Mouse (Mus musculus) forebrain, embryonic 10.5 days (tissue): ENCODE data around the gene Gm5105. TPM values are rescaled to one million over a fixed set of nuclear protein-coding genes. Genes with fewer than 3 reads are reported as not detected.

Source experiments
- DNase-seq: peaks from one replicate; pipeline ENCODE4 v3.0.0-alpha.2; 2017; ENCODE audit warnings: low spot score; ENCODE audit errors: extremely low spot score
- H3K27ac ChIP-seq: fragments of 300-500 bp; sonication (generic); 2 replicates; pipeline ENCODE4 v1.5.1; 2016; ENCODE audit warnings: mild to moderate bottlenecking
- H3K27me3 ChIP-seq: fragments of 300-500 bp; sonication (generic); 2 replicates; pipeline ENCODE4 v1.6.1; 2016; ENCODE audit warnings: mild to moderate bottlenecking; ENCODE audit not compliant: poor library complexity, severe bottlenecking
- H3K36me3 ChIP-seq: fragments of 300-500 bp; sonication (generic); replicated peaks from 2 replicates; pipeline ENCODE4 v1.6.1; 2016; ENCODE audit warnings: mild to moderate bottlenecking, moderate library complexity
- H3K4me1 ChIP-seq: fragments of 300-500 bp; sonication (generic); 2 replicates; pipeline ENCODE4 v1.6.1; 2016
- H3K4me3 ChIP-seq: fragments of 300-500 bp; sonication (generic); 2 replicates; pipeline ENCODE4 v1.5.1; 2016; ENCODE audit warnings: mild to moderate bottlenecking, moderate library complexity
- H3K9me3 ChIP-seq: fragments of 300-500 bp; sonication (generic); 2 replicates; pipeline ENCODE4 v1.6.1; 2016; ENCODE audit warnings: mild to moderate bottlenecking, moderate library complexity
- WGBS: fragments of 180-500 bp; shearing (Covaris S2); methylation state at CpG from one replicate; pipeline ENCODE4 v1.1.7; 2016; 5-methylcytosine and 5-hydroxymethylcytosine counted together
- polyA plus RNA-seq: library from polyadenylated mRNA; unstranded; fragments of >200 nt; fragmentation: Nextera tagmentation; extraction: Ambion mirVana; gene quantifications from 2 replicates; pipeline ENCODE4 v1.2.1, GENCODE M21; 2016

The Gm5105 gene
- polyA plus RNA-seq, 1 experiment from 2014 or later, result not detected

- H3K27ac ChIP-seq, result no peak overlapping the region
- H3K4me3 ChIP-seq, result no peak overlapping the region
- no peaks in the 10 kb centered on the region for H3K27me3 ChIP-seq
- no peaks in the 10 kb centered on the region for H3K9me3 ChIP-seq
- no peaks in the 10 kb centered on the region for H3K36me3 ChIP-seq
- DNase-seq, result no peak
- H3K4me1 ChIP-seq, result peaks cover 4% of the 10 kb centered on the region; the same call in 1 of the 2 replicates
- 94% methylated on average over 1 of the region's 1 CpGs for WGBS
These were observed 16.0 kb upstream of the Gm5105 start for GRCm38 (mm10) chr3:138083073-138083637.

- H3K4me3 ChIP-seq, result no peak overlapping the region
- no peaks in the 10 kb centered on the region for H3K27me3 ChIP-seq
- no peaks in the 10 kb centered on the region for H3K36me3 ChIP-seq
- H3K4me1 ChIP-seq, result peaks cover under 1% of the 10 kb centered on the region; the same call in 1 of the 2 replicates
- 90% methylated on average over 1 of the region's 1 CpGs for WGBS
- DNase-seq, result no peak
- no peaks in the 10 kb centered on the region for H3K9me3 ChIP-seq
- H3K27ac ChIP-seq, result no peak overlapping the region
These were observed 11.5 kb upstream of the Gm5105 start for GRCm38 (mm10) chr3:138078701-138079100.

- WGBS, result 85% methylated on average over 11 of the region's 11 CpGs
These were observed 10.5 kb upstream of the Gm5105 start for GRCm38 (mm10) chr3:138077476-138078340.

GRCm38 (mm10) chr3:138075209-138075608 is 8.0 kb upstream of the Gm5105 start:
- WGBS, result 84% methylated on average over 8 of the region's 8 CpGs

More at GRCm38 (mm10) chr3:138077476-138078340, 10.5 kb upstream of the Gm5105 start:
- DNase-seq, result no peak
- H3K27me3 ChIP-seq, result no peaks in the 10 kb centered on the region
- H3K27ac ChIP-seq, result no peak overlapping the region
- H3K4me3 ChIP-seq, result no peak overlapping the region
- no peaks in the 10 kb centered on the region for H3K36me3 ChIP-seq
- H3K9me3 ChIP-seq, result no peaks in the 10 kb centered on the region
- H3K4me1 ChIP-seq, result no peaks in the 10 kb centered on the region

GRCm38 (mm10) chr3:138074214-138074613 is 7.0 kb upstream of the Gm5105 start:
- WGBS, result 93% methylated on average over 1 of the region's 1 CpGs

More at GRCm38 (mm10) chr3:138075209-138075608, 8.0 kb upstream of the Gm5105 start:
- no peaks in the 10 kb centered on the region for H3K27me3 ChIP-seq
- peaks cover 14% of the 10 kb centered on the region for H3K4me1 ChIP-seq
- no peak overlapping the region for H3K4me3 ChIP-seq
- H3K27ac ChIP-seq, result no peak overlapping the region
- no peak for DNase-seq
- no peaks in the 10 kb centered on the region for H3K36me3 ChIP-seq
- no peaks in the 10 kb centered on the region for H3K9me3 ChIP-seq

GRCm38 (mm10) chr3:138071476-138072073 is 4.4 kb upstream of the Gm5105 start:
- H3K27ac ChIP-seq, result no peak overlapping the region
- no peaks in the 10 kb centered on the region for H3K36me3 ChIP-seq
- no peak overlapping the region for H3K4me3 ChIP-seq
- WGBS, result 84% methylated on average over 10 of the region's 10 CpGs
- peaks cover 12% of the 10 kb centered on the region; the same call in 1 of the 2 replicates for H3K27me3 ChIP-seq
- 0 out of 2 replicates have a peak, but pooled peaks cover under 1% of the 10 kb centered on the region for H3K9me3 ChIP-seq
- peaks cover 19% of the 10 kb centered on the region for H3K4me1 ChIP-seq
- DNase-seq, result no peak

More at GRCm38 (mm10) chr3:138074214-138074613, 7.0 kb upstream of the Gm5105 start:
- H3K4me1 ChIP-seq, result peaks cover 19% of the 10 kb centered on the region
- no peaks in the 10 kb centered on the region for H3K9me3 ChIP-seq
- no peak overlapping the region for H3K27ac ChIP-seq
- no peak for DNase-seq
- no peak overlapping the region for H3K4me3 ChIP-seq
- H3K27me3 ChIP-seq, result 0 out of 2 replicates have a peak, but pooled peaks cover 3% of the 10 kb centered on the region
- H3K36me3 ChIP-seq, result no peaks in the 10 kb centered on the region

GRCm38 (mm10) chr3:138071004-138071403 is 3.8 kb upstream of the Gm5105 start:
- DNase-seq, result no peak
- H3K27ac ChIP-seq, result peak overlapping the region; percentile 12; the same call in 1 of the 2 replicates

GRCm38 (mm10) chr3:138069756-138070511 is 2.7 kb upstream of the Gm5105 start:
- H3K27me3 ChIP-seq, result peaks cover 12% of the 10 kb centered on the region; the same call in 1 of the 2 replicates
- H3K36me3 ChIP-seq, result no peaks in the 10 kb centered on the region
- no peak for DNase-seq
- 79% methylated on average over 18 of the region's 18 CpGs for WGBS
- H3K9me3 ChIP-seq, result 0 out of 2 replicates have a peak, but pooled peaks cover 3% of the 10 kb centered on the region
- peak overlapping the region; percentile 54 for H3K27ac ChIP-seq
- no peak overlapping the region for H3K4me3 ChIP-seq
- peaks cover 35% of the 10 kb centered on the region for H3K4me1 ChIP-seq

More at GRCm38 (mm10) chr3:138071004-138071403, 3.8 kb upstream of the Gm5105 start:
- WGBS, result 0% methylated on average over 1 of the region's 1 CpGs
- Histone ChIP-seq H3K27me3 (peaks cover 12% of the 10 kb centered on the region; the same call in 1 of the 2 replicates), H3K9me3 (0 out of 2 replicates have a peak, but pooled peaks cover 3% of the 10 kb centered on the region), H3K4me3 (no peak overlapping the region), H3K36me3 (no peaks in the 10 kb centered on the region), H3K4me1 (peaks cover 25% of the 10 kb centered on the region)

- Histone ChIP-seq H3K27ac (no peak overlapping the region), H3K4me3 (no peak overlapping the region), H3K27me3 (peaks cover 12% of the 10 kb centered on the region; the same call in 1 of the 2 replicates), H3K9me3 (0 out of 2 replicates have a peak, but pooled peaks cover 3% of the 10 kb centered on the region), H3K4me1 (peaks cover 36% of the 10 kb centered on the region), H3K36me3 (no peaks in the 10 kb centered on the region)
- no peak for DNase-seq
- WGBS, result 95% methylated on average over 12 of the region's 12 CpGs
These were observed 915 bp upstream of the Gm5105 start for GRCm38 (mm10) chr3:138068103-138068502.

GRCm38 (mm10) chr3:138066348-138066856 is 786 bp downstream of the Gm5105 start:
- H3K27me3 ChIP-seq, result peaks cover 12% of the 10 kb centered on the region; the same call in 1 of the 2 replicates
- no peaks in the 10 kb centered on the region for H3K36me3 ChIP-seq
- no peak overlapping the region for H3K4me3 ChIP-seq
- WGBS, result 90% methylated on average over 20 of the region's 20 CpGs
- DNase-seq, result no peak
- no peak overlapping the region for H3K27ac ChIP-seq
- 0 out of 2 replicates have a peak, but pooled peaks cover 3% of the 10 kb centered on the region for H3K9me3 ChIP-seq
- H3K4me1 ChIP-seq, result peaks cover 34% of the 10 kb centered on the region

- Histone ChIP-seq H3K27ac (0 out of 2 replicates have a peak overlapping the region, but pooled peaks have one; percentile 31), H3K4me1 (peaks cover 29% of the 10 kb centered on the region), H3K27me3 (peaks cover 12% of the 10 kb centered on the region; the same call in 1 of the 2 replicates), H3K36me3 (no peaks in the 10 kb centered on the region), H3K4me3 (no peak overlapping the region), H3K9me3 (0 out of 2 replicates have a peak, but pooled peaks cover 3% of the 10 kb centered on the region)
- WGBS, result 89% methylated on average over 16 of the region's 16 CpGs
- no peak for DNase-seq
These were observed 1.3 kb downstream of the Gm5105 start for GRCm38 (mm10) chr3:138065930-138066329.
